Mouse (Mus musculus) heart, embryonic 14.5 days (tissue): ENCODE measurements around the gene Aanat. TPM values are rescaled to one million over a fixed set of nuclear protein-coding genes. Genes with fewer than 3 reads are reported as not detected.
A peak's percentile ranks its signal among the peaks of the same experiment; 100 is the strongest.
"Not testable (repeated sequence)": the region's sequence is repeated elsewhere in the genome, so short reads cannot be mapped to it uniquely, and the experiment has no call there.

Experiments
- ATAC-seq: fragments of 200-750 bp; cut with Nextera tagmentation; 2 replicates; pipeline ENCODE4 v1.8.0; 2017; ENCODE audit warnings: low read depth, moderate TSS enrichment; ENCODE audit not compliant: insufficient number of reproducible peaks, insufficient read depth, low FRiP score
- H3K27ac ChIP-seq, 2 experiments: fragments of 200-500 bp in 1 of 2; fragments of 300-500 bp in 1 of 2; sonication (generic) in 1 of 2; replicated peaks in 1 of 2; 2 replicates each; pipeline ENCODE4 v1.5.1; 2012 to 2014; ENCODE audit warnings: low read depth in 2 of 2, low read length in 2 of 2, control low read depth in 1 of 2, mild to moderate bottlenecking in 1 of 2, mixed read lengths in 1 of 2; ENCODE audit not compliant: control insufficient read depth in 1 of 2, insufficient read depth in 1 of 2
- H3K27me3 ChIP-seq: fragments of 300-500 bp; sonication (generic); 2 replicates; pipeline ENCODE4 v1.6.1; 2014; ENCODE audit warnings: mild to moderate bottlenecking, low read length, control low read depth; ENCODE audit not compliant: control insufficient read depth, insufficient read depth
- H3K36me3 ChIP-seq: fragments of 300-500 bp; sonication (generic); 2 replicates; pipeline ENCODE4 v1.6.1; 2014; ENCODE audit warnings: mild to moderate bottlenecking, control low read depth, low read length, mixed read lengths; ENCODE audit not compliant: control insufficient read depth, insufficient read depth
- H3K4me1 ChIP-seq, 2 experiments: fragments of 200-500 bp in 1 of 2; fragments of 300-500 bp in 1 of 2; sonication (generic) in 1 of 2; 2 replicates each; pipeline ENCODE4 v1.6.1; 2012 to 2014; ENCODE audit warnings: low read length in 2 of 2, control low read depth in 1 of 2, mixed read lengths in 1 of 2; ENCODE audit not compliant: control insufficient read depth in 2 of 2, insufficient read depth in 2 of 2
- H3K4me2 ChIP-seq: fragments of 300-500 bp; sonication (generic); 2 replicates; pipeline ENCODE4 v1.6.1; 2014; ENCODE audit warnings: mild to moderate bottlenecking, low read length
- H3K4me3 ChIP-seq, 2 experiments: fragments of 200-500 bp in 1 of 2; fragments of 300-500 bp in 1 of 2; sonication (generic) in 1 of 2; 2 replicates each; pipeline ENCODE4 v1.5.1; 2012 to 2014; ENCODE audit warnings: low read length in 2 of 2, mild to moderate bottlenecking in 2 of 2, control low read depth in 1 of 2, low read depth in 1 of 2, moderate library complexity in 1 of 2; ENCODE audit not compliant: control insufficient read depth in 1 of 2, insufficient read depth in 1 of 2
- H3K9ac ChIP-seq: fragments of 300-500 bp; sonication (generic); 2 replicates; pipeline ENCODE4 v1.6.1; 2014; ENCODE audit warnings: mild to moderate bottlenecking, low read length
- H3K9me3 ChIP-seq: fragments of 300-500 bp; sonication (generic); 2 replicates; pipeline ENCODE4 v1.6.1; 2016; ENCODE audit warnings: low read length, control low read depth; ENCODE audit not compliant: control insufficient read depth
- WGBS: fragments of 180-500 bp; shearing (Covaris S2); extraction: QIAGEN DNeasy Blood & Tissue Kit; methylation state at CpG from one replicate; pipeline ENCODE4 v1.1.7; 2014; 5-methylcytosine and 5-hydroxymethylcytosine counted together
- polyA plus RNA-seq: library from polyadenylated mRNA; unstranded; fragments of >200 nt; fragmentation: Nextera tagmentation; extraction: Ambion mirVana; gene quantifications from 2 replicates; pipeline ENCODE4 v1.2.1, GENCODE M21; 2014

Gene Aanat
- polyA plus RNA-seq, 1 experiment from 2014 or later = 0.28 TPM

GRCm38 (mm10) chr11:116630171-116630965, 44.1 kb downstream of the Aanat start:
- H3K4me1 ChIP-seq = peaks cover 19 to 28% of the 10 kb centered on the region in 2 experiments
- no peaks in the 10 kb centered on the region for H3K36me3 ChIP-seq
- H3K27me3 ChIP-seq = no peaks in the 10 kb centered on the region
- 30% methylated on average over 12 of the region's 12 CpGs for WGBS
- H3K4me3 ChIP-seq = no peak overlapping the region
- H3K9me3 ChIP-seq = no peaks in the 10 kb centered on the region
- peak overlapping the region; percentile 16; the same call in 1 of the 2 replicates for H3K4me2 ChIP-seq
- no peak overlapping the region for H3K9ac ChIP-seq
- H3K27ac ChIP-seq = peak overlapping the region; percentile 61 to 62
- no peak for ATAC-seq

- Histone ChIP-seq H3K9me3 (no peaks in the 10 kb centered on the region), H3K36me3 (no peaks in the 10 kb centered on the region), H3K4me1 (peaks cover 11 to 17% of the 10 kb centered on the region in 2 experiments), H3K27me3 (no peaks in the 10 kb centered on the region), H3K4me3 (no peak overlapping the region), H3K4me2 (no peak overlapping the region), H3K9ac (no peak overlapping the region), H3K27ac (no peak overlapping the region; a peak in 1 of 4 replicates)
- WGBS = 80% methylated on average over 10 of the region's 10 CpGs
- ATAC-seq = no peak
Measured at GRCm38 (mm10) chr11:116632962-116633361, 46.7 kb downstream of the Aanat start.

- not testable (repeated sequence) for H3K27me3 ChIP-seq, H3K9ac ChIP-seq, H3K36me3 ChIP-seq, H3K4me1 ChIP-seq, H3K9me3 ChIP-seq, H3K4me3 ChIP-seq, H3K4me2 ChIP-seq, ATAC-seq, H3K27ac ChIP-seq
- WGBS = 63% methylated on average over 8 of the region's 8 CpGs
Measured at GRCm38 (mm10) chr11:116636607-116637006, 50.4 kb downstream of the Aanat start.

GRCm38 (mm10) chr11:116641168-116641567, 54.9 kb downstream of the Aanat start:
- H3K4me1 ChIP-seq = peaks cover 7 to 16% of the 10 kb centered on the region in 2 experiments; a peak in 2 of 4 replicates
- no peaks in the 10 kb centered on the region for H3K9me3 ChIP-seq
- ATAC-seq = no peak
- no peak overlapping the region for H3K9ac ChIP-seq
- WGBS = 44% methylated on average over 5 of the region's 5 CpGs
- H3K27ac ChIP-seq = no peak overlapping the region
- peaks cover 5% of the 10 kb centered on the region; the same call in 1 of the 2 replicates for H3K27me3 ChIP-seq
- H3K36me3 ChIP-seq = no peaks in the 10 kb centered on the region
- H3K4me2 ChIP-seq = no peak overlapping the region
- H3K4me3 ChIP-seq = no peak overlapping the region

GRCm38 (mm10) chr11:116641731-116642130, 55.5 kb downstream of the Aanat start:
- no peak overlapping the region for H3K27ac ChIP-seq
- H3K4me1 ChIP-seq = peaks cover 8 to 17% of the 10 kb centered on the region in 2 experiments; a peak in 2 of 4 replicates
- 49% methylated on average over 3 of the region's 3 CpGs for WGBS
- H3K9me3 ChIP-seq = no peaks in the 10 kb centered on the region
- no peak overlapping the region for H3K9ac ChIP-seq
- H3K4me2 ChIP-seq = no peak overlapping the region
- ATAC-seq = no peak
- H3K27me3 ChIP-seq = peaks cover 5% of the 10 kb centered on the region; the same call in 1 of the 2 replicates
- no peak overlapping the region for H3K4me3 ChIP-seq
- no peaks in the 10 kb centered on the region for H3K36me3 ChIP-seq

GRCm38 (mm10) chr11:116642681-116643578, 56.7 kb downstream of the Aanat start:
- Histone ChIP-seq H3K27ac (no peak overlapping the region), H3K4me2 (peak overlapping the region; percentile 47), H3K4me3 (no peak overlapping the region), H3K36me3 (no peaks in the 10 kb centered on the region), H3K9ac (no peak overlapping the region), H3K27me3 (peaks cover 5% of the 10 kb centered on the region; the same call in 1 of the 2 replicates), H3K4me1 (peaks cover 15 to 21% of the 10 kb centered on the region in 2 experiments), H3K9me3 (no peaks in the 10 kb centered on the region)
- ATAC-seq = no peak
- 30% methylated on average over 14 of the region's 14 CpGs for WGBS

GRCm38 (mm10) chr11:116643579-116644224, 57.5 kb downstream of the Aanat start:
- 13% methylated on average over 19 of the region's 19 CpGs for WGBS
- Histone ChIP-seq H3K36me3 (no peaks in the 10 kb centered on the region), H3K4me2 (peak overlapping the region; percentile 47), H3K27me3 (peaks cover 5% of the 10 kb centered on the region; the same call in 1 of the 2 replicates), H3K9me3 (no peaks in the 10 kb centered on the region), H3K4me1 (peaks cover 23 to 28% of the 10 kb centered on the region in 2 experiments), H3K4me3 (no peak overlapping the region), H3K27ac (no peak overlapping the region), H3K9ac (no peak overlapping the region)
- no peak for ATAC-seq
